Comparison of ENCODE assay signal across 8 mouse cellular contexts in genomic region chr19:56349295-56349694, GRCm38 (mm10). TPM values are rescaled to one million over a fixed set of nuclear protein-coding genes. Genes with fewer than 3 reads are reported as not detected.
DNase-seq lines count a peak whose midpoint lies in the region; ATAC-seq lines count a peak whose summit lies in the region.

No protein-coding gene starts in this region.

- no peak overlapping the region for H3K4me3 ChIP-seq in intestine, embryonic 16.5 days (ENCODE audit: low read length)
- H3K4me3 ChIP-seq in intestine, embryonic 15.5 days (replicated peaks) = no peak overlapping the region
- no peak overlapping the region for H3K4me3 ChIP-seq in midbrain, embryonic 14.5 days (replicated peaks; ENCODE audit: low read depth, low read length)

- no peak overlapping the region for H3K4me2 ChIP-seq in intestine, embryonic 16.5 days (ENCODE audit: low read depth, low read length)
- H3K4me2 ChIP-seq in intestine, embryonic 15.5 days (replicated peaks) = no peak overlapping the region
- H3K4me2 ChIP-seq in midbrain, embryonic 14.5 days (ENCODE audit: low read length) = no peak overlapping the region

- H3K36me3 ChIP-seq in intestine, embryonic 16.5 days (ENCODE audit: control insufficient read depth, insufficient read depth, low read length) = no peaks in the 10 kb centered on the region
- no peaks in the 10 kb centered on the region for H3K36me3 ChIP-seq in intestine, embryonic 15.5 days
- no peaks in the 10 kb centered on the region for H3K36me3 ChIP-seq in midbrain, embryonic 14.5 days (ENCODE audit: control insufficient read depth, insufficient read depth, low read length)

- no peak overlapping the region for H3K27ac ChIP-seq in intestine, embryonic 16.5 days (ENCODE audit: low read length)
- H3K27ac ChIP-seq in intestine, embryonic 15.5 days = no peak overlapping the region
- no peak overlapping the region for H3K27ac ChIP-seq in midbrain, embryonic 14.5 days (replicated peaks; ENCODE audit: low read depth, low read length)

- H3K27me3 ChIP-seq in intestine, embryonic 16.5 days (replicated peaks; ENCODE audit: control insufficient read depth, insufficient read depth, low read length) = no peaks in the 10 kb centered on the region
- H3K27me3 ChIP-seq in intestine, embryonic 15.5 days (replicated peaks) = no peaks in the 10 kb centered on the region; the same call in 1 of the 2 replicates
- no peaks in the 10 kb centered on the region for H3K27me3 ChIP-seq in midbrain, embryonic 14.5 days (ENCODE audit: control insufficient read depth, insufficient read depth, low read length)

- WGBS in intestine, embryonic 16.5 days = 36% methylated on average over 6 of the region's 6 CpGs
- 46% methylated on average over 6 of the region's 6 CpGs for whole genome bisulfite sequencing in intestine, embryonic 15.5 days
- WGBS in midbrain, embryonic 14.5 days = 38% methylated on average over 6 of the region's 6 CpGs

- ATAC-seq in intestine, embryonic 16.5 days = peak; percentile 31; the same call in 1 of the 2 replicates
- no peak for ATAC-seq in intestine, embryonic 15.5 days
- ATAC-seq in midbrain, embryonic 14.5 days (ENCODE audit: low FRiP score, low TSS enrichment) = no peak
- ATAC-seq in monocyte, adult 5-6 weeks (replicated peaks; ENCODE audit: insufficient number of reproducible peaks, low FRiP score, low TSS enrichment, poor library complexity, severe bottlenecking) = no peak

- H3K4me1 ChIP-seq in intestine, embryonic 16.5 days (ENCODE audit: control insufficient read depth, insufficient read depth, low read length) = no peaks in the 10 kb centered on the region
- H3K4me1 ChIP-seq in intestine, embryonic 15.5 days (replicated peaks) = no peaks in the 10 kb centered on the region
- H3K4me1 ChIP-seq in midbrain, embryonic 14.5 days (ENCODE audit: control insufficient read depth, insufficient read depth, low read length) = peaks cover 19% of the 10 kb centered on the region; the same call in 1 of the 2 replicates

- peak; percentile 84 for DNase-seq in Muller cell, postnatal 12 days (ENCODE audit: inconsistent ontology term)
- DNase-seq in induced T-regulatory cell, adult 2 months (ENCODE audit: low read depth) = peak; percentile 21
- peak; percentile 39 for DNase-seq in midbrain, embryonic 14.5 days
- DNase-seq in cerebellum, postnatal 4 days (ENCODE audit: low spot score in 2 of 2) = no peak
- DNase-seq in layer of hippocampus, adult 11-12 months (ENCODE audit: low spot score) = no peak

- no peak overlapping the region for H3K9ac ChIP-seq in intestine, embryonic 16.5 days (ENCODE audit: low read depth, low read length)
- H3K9ac ChIP-seq in intestine, embryonic 15.5 days = no peak overlapping the region
- H3K9ac ChIP-seq in midbrain, embryonic 14.5 days (replicated peaks; ENCODE audit: low read length) = no peak overlapping the region

- H3K9me3 ChIP-seq in intestine, embryonic 16.5 days (ENCODE audit: control insufficient read depth, low read length) = peaks cover 4% of the 10 kb centered on the region; the same call in 1 of the 2 replicates
- no peaks in the 10 kb centered on the region for H3K9me3 ChIP-seq in intestine, embryonic 15.5 days
- no peaks in the 10 kb centered on the region for H3K9me3 ChIP-seq in midbrain, embryonic 14.5 days (ENCODE audit: control insufficient read depth, low read length)

RNA-seq across cellular contexts. Expression of gene Nrap, which starts 40.5 kb away (rescaled TPM):
- polyA plus RNA-seq in intestine, embryonic 16.5 days (2015; fragmentation: Nextera tagmentation; extraction: Ambion mirVana) = 0.33 and 0.40 TPM in 2 replicates
- 0.20 and 0.32 TPM in 2 replicates for polyA plus RNA-seq in intestine, embryonic 15.5 days (2015; fragmentation: Nextera tagmentation; extraction: Ambion mirVana)
- polyA plus RNA-seq in midbrain, embryonic 14.5 days (2014; fragmentation: Nextera tagmentation; extraction: Ambion mirVana) = 0.23 and 0.37 TPM in 2 replicates
- total RNA-seq in monocyte, adult 5-6 weeks (2017) = 0.43 TPM in 1 of 3 replicates, not detected in the others

RNA-seq across cellular contexts. Expression of gene Casp7, which starts 47.6 kb away (rescaled TPM):
- polyA plus RNA-seq in intestine, embryonic 16.5 days (2015; fragmentation: Nextera tagmentation; extraction: Ambion mirVana) = 41.0 and 41.7 TPM in 2 replicates
- 35.5 and 37.1 TPM in 2 replicates for polyA plus RNA-seq in intestine, embryonic 15.5 days (2015; fragmentation: Nextera tagmentation; extraction: Ambion mirVana)
- polyA plus RNA-seq in midbrain, embryonic 14.5 days (2014; fragmentation: Nextera tagmentation; extraction: Ambion mirVana) = 17.2 and 19.3 TPM in 2 replicates
- 24.3 to 36.1 TPM (median 25.4 TPM) in 3 replicates for total RNA-seq in monocyte, adult 5-6 weeks (2017)

Comparison
In these comparisons a context has a peak if more than half of its experiments do, and no peak if none do; other contexts are left out.
1. DNase-seq: peak in Muller cell, postnatal 12 days (single experiment), induced T-regulatory cell, adult 2 months (single experiment) and midbrain, embryonic 14.5 days (single experiment); none in cerebellum, postnatal 4 days (0 of 2) and layer of hippocampus, adult 11-12 months (single experiment).